Mouse (Mus musculus): ENCODE measurements around the gene Rnase12. TPM values are rescaled to one million over a fixed set of nuclear protein-coding genes. Genes with fewer than 3 reads are reported as not detected.

The Rnase12 gene
- polyA plus RNA-seq, 1 experiment from 2014 or later: not detected

- Histone ChIP-seq H3K4me1 (replicated peaks) (peaks cover 15% of the 10 kb centered on the region), H3K27ac (no peak overlapping the region), H3K36me3 (no peaks in the 10 kb centered on the region), H3K9me3 (no peaks in the 10 kb centered on the region), H3K4me3 (no peak overlapping the region), H3K27me3 (ENCODE audit: insufficient read depth, poor library complexity, severe bottlenecking) (peaks cover 9% of the 10 kb centered on the region; the same call in 1 of the 2 replicates)
- no peak for DNase-seq (ENCODE audit: low spot score)
- 83% methylated on average over 1 of the region's 1 CpGs for WGBS
Measured at GRCm38 (mm10) chr14:51079180-51079579, 21.7 kb upstream of the Rnase12 start.

- DNase-seq (ENCODE audit: low spot score): no peak
- no peak within 1 kb of the TSS for H3K4me3 ChIP-seq
- H3K27me3 ChIP-seq (ENCODE audit: insufficient read depth, poor library complexity, severe bottlenecking): no peaks in the 10 kb centered on the region
- H3K9me3 ChIP-seq: no peaks in the 10 kb centered on the region
- no peaks in the 10 kb centered on the region for H3K36me3 ChIP-seq
- 87% methylated on average over 3 of the region's 3 CpGs for WGBS
- H3K4me1 ChIP-seq (replicated peaks): no peaks in the 10 kb centered on the region
- no peak within 1 kb of the TSS for H3K27ac ChIP-seq
Measured at GRCm38 (mm10) chr14:51074335-51074734, 16.9 kb upstream of the Rnase12 start, which contains the start of gene Olfr750. Gene Olfr750, minus strand, starts transcription at chr14:51074435.

- Histone ChIP-seq H3K36me3 (no peaks in the 10 kb centered on the region), H3K27me3 (ENCODE audit: insufficient read depth, poor library complexity, severe bottlenecking) (no peaks in the 10 kb centered on the region), H3K9me3 (no peaks in the 10 kb centered on the region), H3K27ac (no peak overlapping the region), H3K4me1 (replicated peaks) (peaks cover 8% of the 10 kb centered on the region), H3K4me3 (no peak overlapping the region)
- no peak for DNase-seq (ENCODE audit: low spot score)
- WGBS: 95% methylated on average over 2 of the region's 2 CpGs
Measured at GRCm38 (mm10) chr14:51069617-51070016, 12.2 kb upstream of the Rnase12 start.

- H3K4me3 ChIP-seq: no peak overlapping the region
- H3K9me3 ChIP-seq: no peaks in the 10 kb centered on the region
- no peaks in the 10 kb centered on the region for H3K36me3 ChIP-seq
- no peak for DNase-seq (ENCODE audit: low spot score)
- H3K4me1 ChIP-seq (replicated peaks): peaks cover 8% of the 10 kb centered on the region
- no peaks in the 10 kb centered on the region for H3K27me3 ChIP-seq (ENCODE audit: insufficient read depth, poor library complexity, severe bottlenecking)
- WGBS: 90% methylated on average over 5 of the region's 5 CpGs
- H3K27ac ChIP-seq: no peak overlapping the region
Measured at GRCm38 (mm10) chr14:51068956-51069355, 11.5 kb upstream of the Rnase12 start.

GRCm38 (mm10) chr14:51060761-51061160 is 3.3 kb upstream of the Rnase12 start:
- H3K27me3 ChIP-seq (ENCODE audit: insufficient read depth, poor library complexity, severe bottlenecking): no peaks in the 10 kb centered on the region
- no peak overlapping the region for H3K27ac ChIP-seq
- DNase-seq (ENCODE audit: low spot score): no peak
- 0 out of 2 replicates have a peak, but pooled peaks cover 7% of the 10 kb centered on the region for H3K4me1 ChIP-seq (replicated peaks)
- WGBS: 94% methylated on average over 5 of the region's 5 CpGs
- no peaks in the 10 kb centered on the region for H3K9me3 ChIP-seq
- no peak overlapping the region for H3K4me3 ChIP-seq
- no peaks in the 10 kb centered on the region for H3K36me3 ChIP-seq

- Histone ChIP-seq H3K27ac (peak overlapping the region; percentile 75), H3K4me1 (replicated peaks) (peaks cover 15% of the 10 kb centered on the region), H3K4me3 (no peak overlapping the region), H3K36me3 (no peaks in the 10 kb centered on the region), H3K9me3 (no peaks in the 10 kb centered on the region), H3K27me3 (ENCODE audit: insufficient read depth, poor library complexity, severe bottlenecking) (no peaks in the 10 kb centered on the region)
- no peak for DNase-seq (ENCODE audit: low spot score)
- WGBS: 41% methylated on average over 13 of the region's 13 CpGs
Measured at GRCm38 (mm10) chr14:51054243-51055237, 2.9 kb downstream of the Rnase12 start.

GRCm38 (mm10) chr14:51053176-51053575 is 4.3 kb downstream of the Rnase12 start:
- Histone ChIP-seq H3K4me3 (no peak overlapping the region), H3K4me1 (replicated peaks) (peaks cover 15% of the 10 kb centered on the region), H3K27me3 (ENCODE audit: insufficient read depth, poor library complexity, severe bottlenecking) (no peaks in the 10 kb centered on the region), H3K27ac (no peak overlapping the region), H3K36me3 (no peaks in the 10 kb centered on the region), H3K9me3 (no peaks in the 10 kb centered on the region)
- no peak for DNase-seq (ENCODE audit: low spot score)
- WGBS: 71% methylated on average over 5 of the region's 5 CpGs

- no peak for DNase-seq (ENCODE audit: low spot score)
- no peaks in the 10 kb centered on the region for H3K27me3 ChIP-seq (ENCODE audit: insufficient read depth, poor library complexity, severe bottlenecking)
- no peaks in the 10 kb centered on the region for H3K9me3 ChIP-seq
- no peak overlapping the region for H3K4me3 ChIP-seq
- H3K27ac ChIP-seq: no peak overlapping the region
- WGBS: 65% methylated on average over 5 of the region's 5 CpGs
- no peaks in the 10 kb centered on the region for H3K36me3 ChIP-seq
- peaks cover 15% of the 10 kb centered on the region for H3K4me1 ChIP-seq (replicated peaks)
Measured at GRCm38 (mm10) chr14:51051941-51052340, 5.5 kb downstream of the Rnase12 start.

GRCm38 (mm10) chr14:51050063-51050462 is 7.4 kb downstream of the Rnase12 start, which contains the start of gene Rnase11:
Gene Rnase11, minus strand, starts transcription at chr14:51050163.
- Histone ChIP-seq H3K4me3 (no peak within 1 kb of the TSS), H3K36me3 (no peaks in the 10 kb centered on the region), H3K27ac (no peak within 1 kb of the TSS), H3K4me1 (replicated peaks) (peaks cover 15% of the 10 kb centered on the region), H3K9me3 (no peaks in the 10 kb centered on the region), H3K27me3 (ENCODE audit: insufficient read depth, poor library complexity, severe bottlenecking) (no peaks in the 10 kb centered on the region)
- no peak for DNase-seq (ENCODE audit: low spot score)
- WGBS: 80% methylated on average over 2 of the region's 2 CpGs

GRCm38 (mm10) chr14:51047846-51048245 is 9.6 kb downstream of the Rnase12 start:
- Histone ChIP-seq H3K9me3 (no peaks in the 10 kb centered on the region), H3K27me3 (ENCODE audit: insufficient read depth, poor library complexity, severe bottlenecking) (no peaks in the 10 kb centered on the region), H3K4me3 (no peak overlapping the region), H3K36me3 (no peaks in the 10 kb centered on the region), H3K27ac (no peak overlapping the region), H3K4me1 (replicated peaks) (0 out of 2 replicates have a peak, but pooled peaks cover 3% of the 10 kb centered on the region)
- 80% methylated on average over 5 of the region's 5 CpGs for WGBS
- no peak for DNase-seq (ENCODE audit: low spot score)

GRCm38 (mm10) chr14:51041769-51042168 is 15.7 kb downstream of the Rnase12 start, which contains the start of gene Rnase9:
Gene Rnase9, minus strand, starts transcription at chr14:51041869.
- H3K27ac ChIP-seq: no peak within 1 kb of the TSS
- H3K9me3 ChIP-seq: no peaks in the 10 kb centered on the region
- 63% methylated on average over 6 of the region's 6 CpGs for WGBS
- no peak within 1 kb of the TSS for H3K4me3 ChIP-seq
- DNase-seq (ENCODE audit: low spot score): no peak
- H3K27me3 ChIP-seq (ENCODE audit: insufficient read depth, poor library complexity, severe bottlenecking): no peaks in the 10 kb centered on the region
- no peaks in the 10 kb centered on the region for H3K4me1 ChIP-seq (replicated peaks)
- no peaks in the 10 kb centered on the region for H3K36me3 ChIP-seq

- Histone ChIP-seq H3K4me1 (replicated peaks) (no peaks in the 10 kb centered on the region), H3K27ac (no peak overlapping the region), H3K27me3 (ENCODE audit: insufficient read depth, poor library complexity, severe bottlenecking) (no peaks in the 10 kb centered on the region), H3K36me3 (no peaks in the 10 kb centered on the region), H3K4me3 (no peak overlapping the region), H3K9me3 (no peaks in the 10 kb centered on the region)
- WGBS: 84% methylated on average over 4 of the region's 4 CpGs
- DNase-seq (ENCODE audit: low spot score): no peak
Measured at GRCm38 (mm10) chr14:51036214-51036613, 21.2 kb downstream of the Rnase12 start.

- Histone ChIP-seq H3K4me1 (replicated peaks) (no peaks in the 10 kb centered on the region), H3K27ac (no peak overlapping the region), H3K36me3 (no peaks in the 10 kb centered on the region), H3K4me3 (no peak overlapping the region), H3K27me3 (ENCODE audit: insufficient read depth, poor library complexity, severe bottlenecking) (no peaks in the 10 kb centered on the region), H3K9me3 (no peaks in the 10 kb centered on the region)
- 39% methylated on average over 1 of the region's 1 CpGs for WGBS
- DNase-seq (ENCODE audit: low spot score): no peak
Measured at GRCm38 (mm10) chr14:51035206-51035605, 22.3 kb downstream of the Rnase12 start.

Measured in hindbrain, embryonic 10.5 days (tissue).